Mouse (Mus musculus): ENCODE data around the gene Tmprss2. TPM values are rescaled to one million over a fixed set of nuclear protein-coding genes. Genes with fewer than 3 reads are reported as not detected.

Tmprss2 gene
- polyA plus RNA-seq (2014; fragmentation: Illumina TruSeq; extraction: RNeasy Lipid Tissue Mini Kit (QIAGEN cat#74804); ENCODE audit: low read depth, low replicate concordance), result 70.3 TPM

DNA sequence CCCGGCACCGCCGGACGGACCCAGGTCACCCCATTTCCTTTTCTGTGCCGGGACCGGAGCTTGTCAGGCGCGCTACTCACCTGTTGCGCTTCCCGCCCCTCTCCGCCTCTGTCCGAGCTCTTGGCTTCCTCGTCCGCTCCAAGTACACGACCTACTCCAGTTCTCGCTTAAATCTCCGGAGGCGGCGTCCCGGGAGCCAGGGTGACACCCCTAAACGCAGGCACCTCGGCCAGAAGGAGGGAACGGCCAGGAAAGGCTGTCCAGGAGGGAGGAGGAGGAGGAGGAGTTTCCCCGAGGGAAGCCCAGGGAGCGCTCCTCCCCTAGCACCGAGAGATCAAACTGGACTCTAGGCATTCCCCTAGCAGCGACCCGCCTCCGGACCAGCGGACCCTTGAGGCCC, at the start of gene Tmprss2:
TSS of gene Tmprss2 (minus strand) at position 257 of the 400 bp plus-strand sequence.

Other genes with a start within 250 kb of the Tmprss2 start
- 0.24 TPM for gene Mx1, start 148.3 kb downstream of the Tmprss2 start, polyA plus RNA-seq (2014; fragmentation: Illumina TruSeq; extraction: RNeasy Lipid Tissue Mini Kit (QIAGEN cat#74804); ENCODE audit: low read depth, low replicate concordance)
- gene Fam3b, start 96.4 kb downstream of the Tmprss2 start, polyA plus RNA-seq (2014; fragmentation: Illumina TruSeq; extraction: RNeasy Lipid Tissue Mini Kit (QIAGEN cat#74804); ENCODE audit: low read depth, low replicate concordance), result not detected
- 8.5 TPM for gene Ripk4, start 152.6 kb upstream of the Tmprss2 start, polyA plus RNA-seq (2014; fragmentation: Illumina TruSeq; extraction: RNeasy Lipid Tissue Mini Kit (QIAGEN cat#74804); ENCODE audit: low read depth, low replicate concordance)
- gene Prdm15, start 240.7 kb upstream of the Tmprss2 start, polyA plus RNA-seq (2014; fragmentation: Illumina TruSeq; extraction: RNeasy Lipid Tissue Mini Kit (QIAGEN cat#74804); ENCODE audit: low read depth, low replicate concordance), result 2.2 TPM

All from kidney, adult 10 weeks (tissue).